1 mouse cellular context compared by ENCODE assay signal in the genomic region with DNA sequence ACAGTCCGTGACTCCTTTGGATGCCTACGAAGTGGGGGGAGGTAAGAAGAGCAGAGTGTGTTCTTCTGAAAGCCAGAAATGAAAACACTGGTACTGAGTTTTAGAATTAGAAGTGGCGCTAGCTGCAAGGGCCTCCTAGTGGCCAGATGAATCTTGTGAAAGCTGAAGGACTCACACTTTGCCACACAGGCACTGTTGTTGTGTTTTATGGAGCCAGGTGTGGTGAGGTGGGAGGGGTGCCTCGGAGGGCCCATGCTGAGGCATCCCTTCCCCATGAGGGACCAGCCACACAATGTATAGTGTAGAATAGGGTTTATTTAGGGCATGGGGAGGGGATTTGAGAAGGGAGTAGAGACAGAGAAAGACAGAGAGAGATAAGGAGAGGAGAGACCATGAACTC.
TF ChIP-seq lines count a peak whose summit lies in the region.

No protein-coding gene starts in this region.

TF ChIP-seq in MEL, 35 proteins besides CTCF, POLR2A, EP300 and RAD21:
- peak; percentile 11; the same call in 1 of the 2 replicates for TF ChIP-seq SMC3 (IDR thresholded peaks at IDR 0.05; ENCODE audit: low read depth, low read length)
- TF ChIP-seq NELFE (IDR thresholded peaks at IDR 0.05; ENCODE audit: low read depth, low read length) = no peak
